In the genomic region with DNA sequence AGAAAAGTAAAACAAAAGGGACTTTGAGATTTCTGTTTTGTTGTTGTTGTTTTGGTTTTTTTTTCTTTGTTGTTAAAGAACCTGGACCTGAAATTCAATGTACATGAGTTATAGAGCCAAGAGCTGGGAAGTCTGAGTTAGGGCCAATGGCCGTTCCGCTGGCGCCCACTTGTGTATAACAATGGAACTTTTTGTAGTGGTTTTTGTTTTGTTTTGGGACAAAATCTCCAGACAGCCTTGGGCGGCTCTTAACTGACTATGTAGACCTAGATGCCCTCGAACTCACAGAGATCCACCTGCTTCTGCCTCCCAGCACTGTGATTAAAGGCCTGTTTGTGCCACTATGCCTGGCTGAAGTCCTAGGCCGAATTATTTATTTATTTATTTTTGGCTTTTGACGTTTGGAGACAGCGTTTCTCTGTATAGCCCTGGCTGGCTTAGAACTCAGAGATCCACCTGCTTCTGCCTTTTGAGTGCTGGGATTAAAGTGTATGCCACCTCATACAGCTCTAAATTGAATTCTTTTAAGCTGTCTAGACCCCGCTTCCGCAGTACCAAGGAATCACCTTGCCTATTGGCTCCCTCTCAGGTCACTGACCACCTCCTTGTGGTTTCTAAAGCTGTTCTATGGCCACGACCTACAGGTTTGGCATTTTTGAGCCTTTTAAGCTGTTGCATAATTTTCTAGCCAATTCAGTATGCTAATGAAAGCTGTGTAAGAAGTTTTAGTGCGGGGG, we compare ENCODE assay signal across 8 mouse cellular contexts. TPM values are rescaled to one million over a fixed set of nuclear protein-coding genes. Genes with fewer than 3 reads are reported as not detected.
DNase-seq lines count a peak whose midpoint lies in the region; ATAC-seq and TF ChIP-seq lines count a peak whose summit lies in the region.

No protein-coding gene starts in this region.

- H3K27me3 ChIP-seq in hindbrain, embryonic 16.5 days (replicated peaks; ENCODE audit: control insufficient read depth, insufficient read depth, low read length) = no peaks in the 10 kb centered on the region
- no peaks in the 10 kb centered on the region for H3K27me3 ChIP-seq in limb, embryonic 13.5 days
- no peaks in the 10 kb centered on the region for H3K27me3 ChIP-seq in midbrain, embryonic 13.5 days
- H3K27me3 ChIP-seq in stomach, postnatal 0 days (ENCODE audit: control insufficient read depth, insufficient read depth, low read length) = no peaks in the 10 kb centered on the region

- peaks cover 12% of the 10 kb centered on the region for H3K4me1 ChIP-seq in hindbrain, embryonic 16.5 days (ENCODE audit: control insufficient read depth, insufficient read depth, low read depth, low read length)
- H3K4me1 ChIP-seq in limb, embryonic 13.5 days = peaks cover 12% of the 10 kb centered on the region
- H3K4me1 ChIP-seq in midbrain, embryonic 13.5 days (replicated peaks) = peaks cover 14% of the 10 kb centered on the region
- H3K4me1 ChIP-seq in stomach, postnatal 0 days (replicated peaks; ENCODE audit: control insufficient read depth, insufficient read depth) = no peaks in the 10 kb centered on the region

- WGBS in hindbrain, embryonic 16.5 days = 37% methylated on average over 12 of the region's 12 CpGs
- 38% methylated on average over 12 of the region's 12 CpGs for WGBS in limb, embryonic 13.5 days
- 44% methylated on average over 12 of the region's 12 CpGs for WGBS in midbrain, embryonic 13.5 days
- 41% methylated on average over 12 of the region's 12 CpGs for WGBS in stomach, postnatal 0 days

- no peak for ATAC-seq in hindbrain, embryonic 16.5 days
- ATAC-seq in limb, embryonic 13.5 days (ENCODE audit: low FRiP score, low read depth) = no peak
- ATAC-seq in midbrain, embryonic 13.5 days = no peak; the same call in 1 of the 2 replicates
- ATAC-seq in stomach, postnatal 0 days (ENCODE audit: low FRiP score, low TSS enrichment) = no peak

- no peak overlapping the region for H3K9ac ChIP-seq in hindbrain, embryonic 16.5 days (ENCODE audit: low read depth, low read length)
- H3K9ac ChIP-seq in limb, embryonic 13.5 days = no peak overlapping the region; the same call in 1 of the 2 replicates
- H3K9ac ChIP-seq in midbrain, embryonic 13.5 days (replicated peaks) = no peak overlapping the region
- peak overlapping the region; percentile 31; the same call in 1 of the 2 replicates for H3K9ac ChIP-seq in stomach, postnatal 0 days (ENCODE audit: low read length)

- no peak overlapping the region for H3K27ac ChIP-seq in hindbrain, embryonic 16.5 days (ENCODE audit: low read depth, low read length)
- H3K27ac ChIP-seq in limb, embryonic 13.5 days = no peak overlapping the region
- no peak overlapping the region for H3K27ac ChIP-seq in midbrain, embryonic 13.5 days
- H3K27ac ChIP-seq in stomach, postnatal 0 days (replicated peaks) = peak overlapping the region; percentile 45; the same call in 1 of the 2 replicates

- no peaks in the 10 kb centered on the region for H3K9me3 ChIP-seq in hindbrain, embryonic 16.5 days (ENCODE audit: control insufficient read depth, low read length)
- no peaks in the 10 kb centered on the region for H3K9me3 ChIP-seq in limb, embryonic 13.5 days
- H3K9me3 ChIP-seq in midbrain, embryonic 13.5 days = no peaks in the 10 kb centered on the region
- no peaks in the 10 kb centered on the region for H3K9me3 ChIP-seq in stomach, postnatal 0 days (ENCODE audit: control insufficient read depth, low read length)

- H3K4me2 ChIP-seq in hindbrain, embryonic 16.5 days (ENCODE audit: low read length) = peak overlapping the region; percentile 4; the same call in 1 of the 2 replicates
- peak overlapping the region; percentile 37 for H3K4me2 ChIP-seq in limb, embryonic 13.5 days (replicated peaks)
- peak overlapping the region; percentile 9; the same call in 1 of the 2 replicates for H3K4me2 ChIP-seq in midbrain, embryonic 13.5 days (replicated peaks)
- peak overlapping the region; percentile 31 for H3K4me2 ChIP-seq in stomach, postnatal 0 days (replicated peaks; ENCODE audit: low read depth)

- DNase-seq in right cerebral cortex, adult 18-20 months = peak; percentile 15
- DNase-seq in right cerebral cortex, postnatal 25 days = no peak
- peak; percentile 67 for DNase-seq in c-Kit-positive CD71-positive TER-119-negative erythroid progenitor cells, embryonic 14.5 days (ENCODE audit: low read depth)
- DNase-seq in gastrocnemius, adult 18-20 months (ENCODE audit: low spot score) = peak; percentile 59
- peak; percentile 51 for DNase-seq in stomach, postnatal 0 days (ENCODE audit: low spot score)

- H3K4me3 ChIP-seq in hindbrain, embryonic 16.5 days (ENCODE audit: low read length) = no peak overlapping the region
- peak overlapping the region; percentile 30 for H3K4me3 ChIP-seq in limb, embryonic 13.5 days
- no peak overlapping the region for H3K4me3 ChIP-seq in midbrain, embryonic 13.5 days (replicated peaks)
- peak overlapping the region; percentile 28 for H3K4me3 ChIP-seq in stomach, postnatal 0 days (ENCODE audit: low read depth, low read length)

- TF ChIP-seq CTCF in stomach, postnatal 0 days (IDR thresholded peaks at IDR 0.05; ENCODE audit: low read depth) = peak; percentile 75

- no peaks in the 10 kb centered on the region for H3K36me3 ChIP-seq in hindbrain, embryonic 16.5 days (ENCODE audit: control insufficient read depth, insufficient read depth, low read length)
- peaks cover 8% of the 10 kb centered on the region for H3K36me3 ChIP-seq in limb, embryonic 13.5 days
- peaks cover 5% of the 10 kb centered on the region for H3K36me3 ChIP-seq in midbrain, embryonic 13.5 days
- H3K36me3 ChIP-seq in stomach, postnatal 0 days (ENCODE audit: control insufficient read depth, insufficient read depth, low read length) = no peaks in the 10 kb centered on the region

- no peak for TF ChIP-seq EP300 in stomach, postnatal 0 days (optimal IDR thresholded peaks at IDR 0.05)

RNA-seq across cellular contexts. Expression of gene Ap4e1, which starts 1.7 kb away (rescaled TPM):
- 10 to 100 TPM in 1 of 2 experiments, 1 to 10 TPM in 1; 8.8 to 10.0 TPM for total RNA-seq in gastrocnemius, adult 18-20 months (2021)
- polyA plus RNA-seq in hindbrain, embryonic 16.5 days (2015; fragmentation: Nextera tagmentation; extraction: Ambion mirVana) = 9.8 and 11.6 TPM in 2 replicates
- polyA plus RNA-seq in limb, embryonic 13.5 days (2015; fragmentation: Nextera tagmentation; extraction: Ambion mirVana) = 10.5 and 12.8 TPM in 2 replicates
- 11.8 and 13.0 TPM in 2 replicates for polyA plus RNA-seq in midbrain, embryonic 13.5 days (2015; fragmentation: Nextera tagmentation; extraction: Ambion mirVana)
- 3.6 and 3.9 TPM in 2 replicates for polyA plus RNA-seq in stomach, postnatal 0 days (2015; fragmentation: Nextera tagmentation; extraction: Ambion mirVana)

Comparison
In these comparisons a context has a peak if more than half of its experiments do, and no peak if none do; other contexts are left out.
1. H3K4me3 ChIP-seq: peak in limb, embryonic 13.5 days (single experiment) and stomach, postnatal 0 days (single experiment); none in hindbrain, embryonic 16.5 days (single experiment) and midbrain, embryonic 13.5 days (single experiment).
2. Peak in every context shown above with its lines, with median percentiles within 50 percentile points of each other: H3K4me2 ChIP-seq.